Mouse (Mus musculus): ENCODE data around the gene Dnajc25.

DNA sequence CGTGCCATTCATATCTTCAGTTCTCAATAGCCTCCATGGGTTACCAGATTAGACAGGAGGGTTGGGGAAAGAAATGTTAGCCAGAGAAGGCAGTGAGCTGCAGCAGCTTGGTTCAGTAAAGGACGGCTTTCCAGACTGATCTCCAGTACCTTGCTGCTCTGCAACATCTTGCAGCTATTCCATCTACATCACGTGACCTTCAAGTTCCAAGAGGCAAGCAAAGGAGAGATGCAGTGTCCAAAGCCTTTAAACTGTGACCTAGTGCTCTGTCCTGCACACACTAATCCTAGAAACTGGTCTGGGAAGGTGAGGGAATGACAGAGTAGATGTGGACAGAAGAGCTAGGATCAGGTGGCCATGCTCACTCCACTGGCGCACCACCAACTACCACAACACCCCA is 31.6 kb upstream of the Dnajc25 start:
- no peak for TF ChIP-seq CTCF (conservative IDR thresholded peaks at IDR 0.05; ENCODE audit: low read length)
- TF ChIP-seq POU5F1 (IDR thresholded peaks at IDR 0.05; ENCODE audit: borderline replicate concordance, low read length) = no peak
- no peak for TF ChIP-seq NANOG (IDR thresholded peaks at IDR 0.05; ENCODE audit: borderline replicate concordance, low read length)

Measured in E14TG2a.4 (cell line).